31 mouse cellular contexts compared by ENCODE assay signal in genomic region chr19:4446661-4447420, GRCm38 (mm10). TPM values are rescaled to one million over a fixed set of nuclear protein-coding genes. Genes with fewer than 3 reads are reported as not detected.
DNase-seq lines count a peak whose midpoint lies in the region; ATAC-seq and TF ChIP-seq lines count a peak whose summit lies in the region.
"Had no signal": no experiment of that assay in that cellular context is flagged by ENCODE, and none has a peak within 500 bp of the region (broad histone marks: within the 10 kb centered on the region; RNA-seq: fewer than 3 reads in every experiment).

No protein-coding gene starts in this region.

- TF ChIP-seq CTCF in kidney, adult 2 months (conservative IDR thresholded peaks at IDR 0.05; ENCODE audit: insufficient read depth, insufficient read length, low read depth, low read length): no peak

- no peaks in the 10 kb centered on the region for H3K27me3 ChIP-seq in kidney, adult 2 months (replicated peaks; ENCODE audit: control insufficient read depth, insufficient read depth, low read length)
- no peaks in the 10 kb centered on the region for H3K27me3 ChIP-seq in kidney, embryonic 16.5 days (ENCODE audit: insufficient read depth, low read length)
- no peaks in the 10 kb centered on the region for H3K27me3 ChIP-seq in intestine, embryonic 16.5 days (replicated peaks; ENCODE audit: control insufficient read depth, insufficient read depth, low read length)
- H3K27me3 ChIP-seq: forebrain, embryonic 13.5 days; midbrain, embryonic 15.5 days; neural tube, embryonic 13.5 days; stomach, embryonic 15.5 days had no signal

- 76% methylated on average over 8 of the region's 8 CpGs for WGBS in kidney, adult 2 months
- 85% methylated on average over 8 of the region's 8 CpGs for WGBS in kidney, embryonic 16.5 days
- 91% methylated on average over 8 of the region's 8 CpGs for WGBS in intestine, embryonic 16.5 days

- no peaks in the 10 kb centered on the region for H3K9me3 ChIP-seq in kidney, embryonic 16.5 days (ENCODE audit: low read length)
- no peaks in the 10 kb centered on the region for H3K9me3 ChIP-seq in intestine, embryonic 16.5 days (ENCODE audit: control insufficient read depth, low read length)
- H3K9me3 ChIP-seq: forebrain, embryonic 13.5 days; hindbrain, embryonic 10.5 days; midbrain, embryonic 15.5 days; neural tube, embryonic 13.5 days; stomach, embryonic 15.5 days had no signal

- no peaks in the 10 kb centered on the region for H3K36me3 ChIP-seq in kidney, adult 2 months (ENCODE audit: control insufficient read depth, insufficient read depth, low read length)
- H3K36me3 ChIP-seq in kidney, embryonic 16.5 days (ENCODE audit: insufficient read depth, low read length): no peaks in the 10 kb centered on the region
- H3K36me3 ChIP-seq in intestine, embryonic 16.5 days (ENCODE audit: control insufficient read depth, insufficient read depth, low read length): no peaks in the 10 kb centered on the region
- H3K36me3 ChIP-seq: hindbrain, embryonic 10.5 days; midbrain, embryonic 15.5 days; neural tube, embryonic 13.5 days; stomach, embryonic 15.5 days had no signal

- H3K4me1 ChIP-seq in kidney, adult 2 months (ENCODE audit: control insufficient read depth, insufficient read depth, low read length): peaks cover 6% of the 10 kb centered on the region; the same call in 1 of the 2 replicates
- peaks cover 17% of the 10 kb centered on the region for H3K4me1 ChIP-seq in kidney, embryonic 16.5 days (ENCODE audit: insufficient read depth, low read length)
- H3K4me1 ChIP-seq in intestine, embryonic 16.5 days (ENCODE audit: control insufficient read depth, insufficient read depth, low read length): peaks cover 4% of the 10 kb centered on the region
- H3K4me1 ChIP-seq: forebrain, embryonic 13.5 days; midbrain, embryonic 15.5 days had no signal

- DNase-seq in cerebellum, adult 11 months: peak; percentile 47
- no peak for DNase-seq in cerebellum, postnatal 4 days (ENCODE audit: low spot score in 2 of 2)
- peak; percentile 21 for DNase-seq in kidney, adult 2 months
- peak; percentile 66 for DNase-seq in cerebellum, adult 9-11 months
- peak; percentile 50 for DNase-seq in gastrocnemius, postnatal 25 days
- no peak for DNase-seq in layer of hippocampus, postnatal 36 days
- DNase-seq: adrenal gland, postnatal 14 days; kidney, postnatal 10 days; lung, postnatal 4 days; right cerebral cortex, postnatal 4 days had no signal

- no peak for TF ChIP-seq POLR2A in kidney, adult 2 months (IDR thresholded peaks at IDR 0.05; ENCODE audit: low read depth, low read length)

- H3K9ac ChIP-seq in kidney, embryonic 16.5 days (replicated peaks; ENCODE audit: low read length): no peak overlapping the region
- no peak overlapping the region for H3K9ac ChIP-seq in intestine, embryonic 16.5 days (ENCODE audit: low read depth, low read length)
- H3K9ac ChIP-seq: forebrain, embryonic 13.5 days; midbrain, embryonic 15.5 days; neural tube, embryonic 13.5 days; stomach, embryonic 15.5 days had no signal

- H3K4me2 ChIP-seq in kidney, embryonic 16.5 days (replicated peaks; ENCODE audit: low read depth, low read length): no peak overlapping the region
- H3K4me2 ChIP-seq in intestine, embryonic 16.5 days (ENCODE audit: low read depth, low read length): no peak overlapping the region
- H3K4me2 ChIP-seq: forebrain, embryonic 13.5 days; heart, embryonic 11.5 days; midbrain, embryonic 15.5 days; neural tube, embryonic 13.5 days; stomach, embryonic 15.5 days had no signal

- no peak for ATAC-seq in kidney, embryonic 16.5 days (ENCODE audit: low FRiP score, low TSS enrichment)
- no peak for ATAC-seq in intestine, embryonic 16.5 days
- ATAC-seq: activated CD4-positive, CD25-positive, alpha-beta regulatory T cell, adult 4 months; forebrain, embryonic 13.5 days; intestine, postnatal 0 days; midbrain, embryonic 15.5 days had no signal

- no peak overlapping the region for H3K27ac ChIP-seq in kidney, adult 2 months (ENCODE audit: insufficient read depth, low read depth, low read length)
- H3K27ac ChIP-seq in kidney, embryonic 16.5 days (ENCODE audit: low read length): no peak overlapping the region
- no peak overlapping the region for H3K27ac ChIP-seq in intestine, embryonic 16.5 days (ENCODE audit: low read length)
- H3K27ac ChIP-seq: forebrain, embryonic 13.5 days; hindbrain, embryonic 10.5 days; hindbrain, postnatal 0 days; midbrain, embryonic 15.5 days; neural tube, embryonic 13.5 days; stomach, embryonic 15.5 days had no signal

- no peak overlapping the region for H3K4me3 ChIP-seq in kidney, adult 2 months (ENCODE audit: insufficient read depth, low read depth, low read length)
- no peak overlapping the region for H3K4me3 ChIP-seq in kidney, embryonic 16.5 days (ENCODE audit: low read length)
- H3K4me3 ChIP-seq in intestine, embryonic 16.5 days (ENCODE audit: low read length): no peak overlapping the region
- H3K4me3 ChIP-seq: forebrain, embryonic 13.5 days; hindbrain, embryonic 10.5 days; midbrain, embryonic 15.5 days; myocyte; neural tube, embryonic 13.5 days; stomach, embryonic 15.5 days had no signal

RNA-seq across cellular contexts. Expression of gene Rhod, which starts 7.6 kb away (rescaled TPM):
- polyA plus RNA-seq in kidney, adult 2 months (2012; rRNA removed): 35.1 and 35.6 TPM in 2 replicates
- 46.3 and 57.9 TPM in 2 replicates for polyA plus RNA-seq in kidney, embryonic 16.5 days (2015; fragmentation: Nextera tagmentation; extraction: Ambion mirVana)
- under 1 TPM; 0.56 to 0.75 TPM for total RNA-seq in gastrocnemius, postnatal 25 days (2021)
- 1 to 10 TPM in 1 of 2 experiments, under 1 TPM in 1; 0.35 to 1.3 TPM for total RNA-seq in layer of hippocampus, postnatal 36 days (2021)
- 24.1 and 28.2 TPM in 2 replicates for polyA plus RNA-seq in intestine, embryonic 16.5 days (2015; fragmentation: Nextera tagmentation; extraction: Ambion mirVana)
- total RNA-seq: megakaryocyte-erythroid progenitor cell, adult 5-6 weeks had no signal

RNA-seq across cellular contexts. Expression of gene Syt12, which starts 30.4 kb away (rescaled TPM):
- 4.6 and 9.8 TPM in 2 replicates for polyA plus RNA-seq in kidney, adult 2 months (2012; rRNA removed)
- polyA plus RNA-seq in kidney, embryonic 16.5 days (2015; fragmentation: Nextera tagmentation; extraction: Ambion mirVana): 2.8 and 3.8 TPM in 2 replicates
- 1 to 10 TPM; 6.5 to 8.5 TPM for total RNA-seq in gastrocnemius, postnatal 25 days (2021)
- 10 to 100 TPM; 26.1 to 30.0 TPM for total RNA-seq in layer of hippocampus, postnatal 36 days (2021)
- polyA plus RNA-seq in intestine, embryonic 16.5 days (2015; fragmentation: Nextera tagmentation; extraction: Ambion mirVana): 0.34 and 0.36 TPM in 2 replicates
- total RNA-seq: granulocyte monocyte progenitor cell, adult 5-6 weeks; megakaryocyte-erythroid progenitor cell, adult 5-6 weeks had no signal

RNA-seq across cellular contexts. Expression of gene Kdm2a, which starts 48.8 kb away (rescaled TPM):
- 74.3 and 89.5 TPM in 2 replicates for polyA plus RNA-seq in kidney, adult 2 months (2012; rRNA removed)
- polyA plus RNA-seq in kidney, embryonic 16.5 days (2015; fragmentation: Nextera tagmentation; extraction: Ambion mirVana): 47.5 and 56.2 TPM in 2 replicates
- total RNA-seq in gastrocnemius, postnatal 25 days (2021): 10 to 100 TPM; 26.5 to 28.3 TPM
- 10 to 100 TPM; 82.4 to 85.3 TPM for total RNA-seq in layer of hippocampus, postnatal 36 days (2021)
- 31.4 and 34.8 TPM in 2 replicates for polyA plus RNA-seq in intestine, embryonic 16.5 days (2015; fragmentation: Nextera tagmentation; extraction: Ambion mirVana)

RNA-seq across cellular contexts. Expression of gene 2010003K11Rik, which starts 51.5 kb away (rescaled TPM):
- polyA plus RNA-seq in kidney, adult 2 months (2012; rRNA removed): 2.8 TPM in 2 replicates
- polyA plus RNA-seq in kidney, embryonic 16.5 days (2015; fragmentation: Nextera tagmentation; extraction: Ambion mirVana): 0.22 TPM in 1 of 2 replicates, not detected in the other
- under 1 TPM in 1 of 2 experiments, not detected in 1; 0.99 TPM for total RNA-seq in gastrocnemius, postnatal 25 days (2021)
- not detected for total RNA-seq in layer of hippocampus, postnatal 36 days (2021)
- 21.6 and 35.7 TPM in 2 replicates for polyA plus RNA-seq in intestine, embryonic 16.5 days (2015; fragmentation: Nextera tagmentation; extraction: Ambion mirVana)
- total RNA-seq: granulocyte monocyte progenitor cell, adult 5-6 weeks; hindbrain, postnatal 0 days; layer of hippocampus, postnatal 10 days; left cerebral cortex, adult 8-10 months; megakaryocyte-erythroid progenitor cell, adult 5-6 weeks had no signal
- polyA plus RNA-seq: activated CD4-positive, CD25-positive, alpha-beta regulatory T cell, adult 4 months; brain, embryonic 14.5 days; embryonic facial prominence, embryonic 14.5 days; forebrain, embryonic 13.5 days; heart, embryonic 11.5 days; heart, postnatal 0 days; limb, embryonic 11.5 days; lung, embryonic 16.5 days; midbrain, embryonic 15.5 days; neural tube, embryonic 13.5 days had no signal

Comparison
In these comparisons a context has a peak if more than half of its experiments do, and no peak if none do; other contexts are left out.
1. DNase-seq: peak in cerebellum, adult 11 months (single experiment), kidney, adult 2 months (single experiment), cerebellum, adult 9-11 months (single experiment) and gastrocnemius, postnatal 25 days (single experiment); none in cerebellum, postnatal 4 days (0 of 2) and layer of hippocampus, postnatal 36 days (0 of 2).